Mouse (Mus musculus) liver, embryonic 15.5 days (tissue): ENCODE data around the gene Des. TPM values are rescaled to one million over a fixed set of nuclear protein-coding genes. Genes with fewer than 3 reads are reported as not detected.

Experiments
- ATAC-seq: fragments of 200-750 bp; cut with Nextera tagmentation; 2 replicates; pipeline ENCODE4 v1.8.0; 2017; ENCODE audit warnings: moderate number of reproducible peaks, mild to moderate bottlenecking, moderate library complexity; ENCODE audit not compliant: insufficient read depth
- H3K27ac ChIP-seq: fragments of 300-500 bp; sonication (generic); replicated peaks from 2 replicates; pipeline ENCODE4 v1.5.1; 2015; ENCODE audit warnings: mild to moderate bottlenecking, inconsistent platforms
- H3K27me3 ChIP-seq: fragments of 300-500 bp; sonication (generic); 2 replicates; pipeline ENCODE4 v1.6.1; 2015; ENCODE audit warnings: mild to moderate bottlenecking, inconsistent platforms
- H3K36me3 ChIP-seq: fragments of 300-500 bp; sonication (generic); replicated peaks from 2 replicates; pipeline ENCODE4 v1.6.1; 2015; ENCODE audit warnings: moderate library complexity, mild to moderate bottlenecking, inconsistent platforms
- H3K4me1 ChIP-seq: fragments of 300-500 bp; sonication (generic); replicated peaks from 2 replicates; pipeline ENCODE4 v1.6.1; 2015; ENCODE audit warnings: inconsistent platforms
- H3K4me2 ChIP-seq: fragments of 300-500 bp; sonication (generic); 2 replicates; pipeline ENCODE4 v1.6.1; 2015; ENCODE audit warnings: moderate library complexity, mild to moderate bottlenecking, inconsistent platforms
- H3K4me3 ChIP-seq: fragments of 300-500 bp; sonication (generic); replicated peaks from 2 replicates; pipeline ENCODE4 v1.5.1; 2015; ENCODE audit warnings: mild to moderate bottlenecking, inconsistent platforms
- H3K9ac ChIP-seq: fragments of 300-500 bp; sonication (generic); 2 replicates; pipeline ENCODE4 v1.6.1; 2015; ENCODE audit warnings: moderate library complexity, mild to moderate bottlenecking, inconsistent platforms
- H3K9me3 ChIP-seq: fragments of 300-500 bp; sonication (generic); replicated peaks from 2 replicates; pipeline ENCODE4 v1.6.1; 2016; ENCODE audit warnings: inconsistent platforms
- WGBS: fragments of 180-500 bp; shearing (Covaris S2); methylation state at CpG from one replicate; pipeline ENCODE4 v1.1.7; 2015; ENCODE audit warnings: mixed read lengths; ENCODE audit not compliant: insufficient replicate concordance; 5-methylcytosine and 5-hydroxymethylcytosine counted together
- polyA plus RNA-seq: library from polyadenylated mRNA; unstranded; fragments of >200 nt; fragmentation: Nextera tagmentation; extraction: Ambion mirVana; gene quantifications from 2 replicates; pipeline ENCODE4 v1.2.1, GENCODE M21; 2015

Des gene
- polyA plus RNA-seq, 1 experiment from 2014 or later, result 12.8 TPM

GRCm38 (mm10) chr1:75386149-75386548 is 26.0 kb downstream of the Des start:
- Histone ChIP-seq H3K4me2 (no peak overlapping the region), H3K4me3 (no peak overlapping the region), H3K27me3 (peaks cover 95% of the 10 kb centered on the region), H3K27ac (no peak overlapping the region), H3K9ac (no peak overlapping the region), H3K4me1 (peaks cover 17% of the 10 kb centered on the region), H3K36me3 (no peaks in the 10 kb centered on the region), H3K9me3 (no peaks in the 10 kb centered on the region)
- no peak for ATAC-seq
- WGBS, result 19% methylated on average over 4 of the region's 4 CpGs

- Histone ChIP-seq H3K36me3 (no peaks in the 10 kb centered on the region), H3K27me3 (peaks cover 91% of the 10 kb centered on the region), H3K9ac (no peak overlapping the region), H3K4me3 (no peak overlapping the region), H3K9me3 (no peaks in the 10 kb centered on the region), H3K27ac (no peak overlapping the region), H3K4me2 (no peak overlapping the region), H3K4me1 (peaks cover 10% of the 10 kb centered on the region; the same call in 1 of the 2 replicates)
- no peak for ATAC-seq
- 17% methylated on average over 7 of the region's 7 CpGs for WGBS
These were observed 27.4 kb downstream of the Des start for GRCm38 (mm10) chr1:75387469-75387928.

DNA sequence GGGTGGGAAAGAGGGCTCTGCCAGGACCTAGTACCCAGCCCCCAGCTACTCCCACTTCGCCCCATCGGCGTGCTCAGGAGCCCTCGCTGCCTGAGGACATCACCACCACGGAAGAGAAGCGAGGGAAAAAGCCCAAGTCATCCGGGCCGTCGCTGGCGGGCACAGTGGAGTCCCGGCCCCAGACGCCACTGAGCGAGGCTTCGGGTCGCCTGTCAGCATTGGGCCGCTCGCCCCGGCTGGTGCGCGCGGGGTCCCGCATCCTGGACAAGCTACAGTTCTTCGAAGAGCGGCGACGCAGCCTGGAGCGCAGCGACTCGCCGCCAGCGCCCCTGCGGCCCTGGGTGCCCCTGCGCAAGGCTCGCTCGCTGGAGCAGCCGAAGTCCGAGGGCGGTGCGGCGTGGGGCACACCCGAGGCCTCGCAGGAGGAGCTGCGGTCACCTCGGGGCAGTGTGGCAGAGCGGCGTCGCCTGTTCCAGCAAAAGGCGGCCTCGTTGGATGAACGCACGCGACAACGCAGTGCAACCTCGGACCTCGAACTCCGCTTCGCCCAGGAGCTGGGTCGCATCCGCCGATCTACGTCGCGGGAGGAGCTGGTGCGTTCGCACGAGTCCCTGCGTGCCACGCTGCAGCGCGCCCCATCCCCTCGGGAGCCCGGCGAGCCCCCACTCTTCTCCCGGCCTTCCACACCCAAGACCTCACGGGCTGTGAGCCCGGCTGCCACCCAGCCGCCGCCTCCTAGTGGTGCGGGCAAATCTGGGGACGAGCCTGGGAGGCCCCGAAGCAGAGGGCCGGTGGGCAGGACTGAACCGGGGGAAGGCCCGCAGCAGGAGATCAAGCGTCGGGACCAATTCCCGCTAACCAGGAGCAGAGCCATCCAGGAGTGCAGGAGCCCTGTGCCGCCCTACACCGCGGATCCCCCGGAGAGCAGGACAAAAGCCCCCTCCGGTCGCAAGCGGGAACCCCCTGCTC is 28.1 kb downstream of the Des start:
- Histone ChIP-seq H3K9me3 (no peaks in the 10 kb centered on the region), H3K4me2 (peak overlapping the region; percentile 25), H3K27me3 (peaks cover 88% of the 10 kb centered on the region), H3K27ac (no peak overlapping the region), H3K4me3 (no peak overlapping the region), H3K4me1 (peaks cover 10% of the 10 kb centered on the region; the same call in 1 of the 2 replicates), H3K36me3 (no peaks in the 10 kb centered on the region), H3K9ac (no peak overlapping the region)
- no peak for ATAC-seq
- WGBS, result 8% methylated on average over 94 of the region's 94 CpGs

DNA sequence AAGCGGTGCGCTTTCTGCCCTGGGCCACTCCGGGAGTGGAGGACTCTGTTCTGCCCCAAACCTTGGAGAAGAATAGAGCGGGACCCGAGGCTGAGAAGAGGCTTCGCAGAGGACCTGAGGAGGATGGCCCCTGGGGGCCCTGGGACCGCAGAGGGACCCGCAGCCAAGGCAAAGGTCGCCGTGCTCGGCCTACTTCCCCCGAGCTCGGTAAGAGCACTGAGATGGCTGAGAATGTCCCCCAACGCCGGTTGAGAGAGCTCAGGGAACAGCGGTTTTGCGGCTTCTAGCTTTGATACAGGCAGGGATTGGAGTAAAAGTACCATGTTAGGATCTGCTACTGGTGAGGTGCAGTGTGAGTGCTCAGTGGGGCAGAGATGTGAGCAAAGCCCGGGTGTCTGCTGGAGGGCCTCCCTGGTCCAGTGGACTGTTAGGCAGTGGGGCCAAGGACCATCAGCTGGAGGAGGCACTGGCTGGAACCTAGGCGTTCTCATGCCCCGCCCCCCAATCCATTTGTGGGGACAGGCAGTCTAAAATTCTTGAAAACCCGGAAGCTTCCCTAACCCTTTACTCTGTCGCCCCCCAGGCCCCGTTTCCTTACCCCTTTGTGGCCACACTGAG is 28.9 kb downstream of the Des start:
- no peak overlapping the region for H3K27ac ChIP-seq
- no peaks in the 10 kb centered on the region for H3K36me3 ChIP-seq
- peaks cover 82% of the 10 kb centered on the region for H3K27me3 ChIP-seq
- H3K4me1 ChIP-seq, result peaks cover 10% of the 10 kb centered on the region; the same call in 1 of the 2 replicates
- no peak for ATAC-seq
- H3K9me3 ChIP-seq, result no peaks in the 10 kb centered on the region
- 19% methylated on average over 23 of the region's 23 CpGs for WGBS
- H3K4me3 ChIP-seq, result no peak overlapping the region
- no peak overlapping the region for H3K9ac ChIP-seq
- no peak overlapping the region for H3K4me2 ChIP-seq

DNA sequence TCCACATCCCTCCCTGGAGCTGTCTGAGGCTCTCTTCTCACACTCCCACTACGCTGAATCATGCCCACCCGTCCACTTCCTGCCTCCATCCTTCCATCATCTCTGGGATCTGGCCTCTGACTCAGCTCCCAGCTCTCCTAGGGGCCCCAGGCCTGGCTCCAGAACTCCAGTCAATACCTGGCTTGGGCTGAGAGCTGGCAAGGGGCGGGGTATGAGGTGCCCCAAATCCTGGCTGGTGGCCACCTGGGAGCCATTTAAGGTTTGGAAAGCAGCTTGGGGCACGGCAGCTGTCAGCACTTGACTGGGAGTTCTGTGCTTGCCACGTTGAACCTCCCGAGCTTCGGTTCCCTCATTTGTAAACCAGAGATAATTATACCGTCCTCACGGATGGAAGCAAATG is 33.0 kb downstream of the Des start:
- ATAC-seq, result no peak
- Histone ChIP-seq H3K9me3 (no peaks in the 10 kb centered on the region), H3K27ac (no peak overlapping the region), H3K4me1 (0 out of 2 replicates have a peak, but pooled peaks cover 3% of the 10 kb centered on the region), H3K9ac (no peak overlapping the region), H3K36me3 (no peaks in the 10 kb centered on the region), H3K4me3 (no peak overlapping the region), H3K27me3 (peaks cover 41% of the 10 kb centered on the region), H3K4me2 (no peak overlapping the region)
- WGBS, result 56% methylated on average over 9 of the region's 9 CpGs

DNA sequence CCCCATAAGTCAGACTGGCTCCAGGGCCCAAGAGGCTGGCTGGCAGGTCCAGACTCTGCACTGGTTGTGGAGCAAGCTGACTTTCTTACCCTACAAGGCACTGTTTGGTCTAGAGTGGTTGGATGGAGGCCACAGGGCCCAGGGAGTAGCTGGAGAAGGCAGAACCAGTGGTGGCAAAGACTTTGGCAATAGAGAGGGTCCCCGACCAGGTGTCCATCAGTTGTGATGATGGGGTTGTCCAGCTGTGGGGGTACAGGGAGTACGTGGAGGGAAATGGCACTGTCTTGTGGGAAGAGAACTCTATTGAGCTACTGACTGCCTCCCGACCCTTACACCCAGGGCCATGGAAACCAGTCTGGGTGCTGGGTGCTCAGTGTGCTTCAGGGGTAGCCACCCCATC is 33.7 kb downstream of the Des start:
- H3K9me3 ChIP-seq, result no peaks in the 10 kb centered on the region
- no peak overlapping the region for H3K4me3 ChIP-seq
- H3K36me3 ChIP-seq, result no peaks in the 10 kb centered on the region
- H3K4me2 ChIP-seq, result no peak overlapping the region
- 45% methylated on average over 3 of the region's 3 CpGs for WGBS
- no peak overlapping the region for H3K9ac ChIP-seq
- H3K27me3 ChIP-seq, result peaks cover 34% of the 10 kb centered on the region
- no peak overlapping the region for H3K27ac ChIP-seq
- no peak for ATAC-seq
- H3K4me1 ChIP-seq, result peaks cover under 1% of the 10 kb centered on the region

- Histone ChIP-seq H3K4me3 (no peak overlapping the region), H3K27ac (no peak overlapping the region)
- 5% methylated on average over 9 of the region's 9 CpGs for WGBS
These were observed 38.8 kb downstream of the Des start for GRCm38 (mm10) chr1:75398761-75399402.

GRCm38 (mm10) chr1:75399755-75400492 is 39.8 kb downstream of the Des start:
- H3K4me3 ChIP-seq, result peak overlapping the region; percentile 16
- H3K9me3 ChIP-seq, result no peaks in the 10 kb centered on the region
- H3K9ac ChIP-seq, result no peak overlapping the region
- H3K36me3 ChIP-seq, result no peaks in the 10 kb centered on the region
- peak; percentile 56 for ATAC-seq
- peaks cover 5% of the 10 kb centered on the region; the same call in 1 of the 2 replicates for H3K27me3 ChIP-seq
- WGBS, result 13% methylated on average over 15 of the region's 15 CpGs
- H3K4me2 ChIP-seq, result peak overlapping the region; percentile 40
- H3K27ac ChIP-seq, result no peak overlapping the region; the same call in 1 of the 2 replicates
- H3K4me1 ChIP-seq, result peaks cover 19% of the 10 kb centered on the region

More at GRCm38 (mm10) chr1:75398761-75399402, 38.8 kb downstream of the Des start:
- Histone ChIP-seq H3K4me2 (no peak overlapping the region), H3K9ac (no peak overlapping the region), H3K27me3 (peaks cover 5% of the 10 kb centered on the region; the same call in 1 of the 2 replicates), H3K36me3 (no peaks in the 10 kb centered on the region), H3K9me3 (no peaks in the 10 kb centered on the region), H3K4me1 (peaks cover 19% of the 10 kb centered on the region)
- peak; percentile 53; the same call in 1 of the 2 replicates for ATAC-seq

- Histone ChIP-seq H3K9ac (no peak overlapping the region), H3K4me2 (peak overlapping the region; percentile 40), H3K9me3 (no peaks in the 10 kb centered on the region), H3K36me3 (no peaks in the 10 kb centered on the region), H3K4me1 (peaks cover 19% of the 10 kb centered on the region), H3K4me3 (peak overlapping the region; percentile 16), H3K27me3 (peaks cover 5% of the 10 kb centered on the region; the same call in 1 of the 2 replicates), H3K27ac (no peak overlapping the region)
- WGBS, result 19% methylated on average over 6 of the region's 6 CpGs
- peak; percentile 20; the same call in 1 of the 2 replicates for ATAC-seq
These were observed 40.5 kb downstream of the Des start for GRCm38 (mm10) chr1:75400493-75401115.

GRCm38 (mm10) chr1:75405547-75405946 is 45.4 kb downstream of the Des start:
- Histone ChIP-seq H3K4me1 (0 out of 2 replicates have a peak, but pooled peaks cover 2% of the 10 kb centered on the region), H3K36me3 (no peaks in the 10 kb centered on the region), H3K9me3 (no peaks in the 10 kb centered on the region), H3K9ac (no peak overlapping the region), H3K27ac (no peak overlapping the region), H3K27me3 (no peaks in the 10 kb centered on the region; the same call in 1 of the 2 replicates), H3K4me3 (no peak overlapping the region), H3K4me2 (no peak overlapping the region)
- ATAC-seq, result no peak
- 62% methylated on average over 3 of the region's 3 CpGs for WGBS
